Comparison of ENCODE assay signal across 9 mouse cellular contexts in genomic region chr8:120325172-120325767, GRCm38 (mm10).
DNase-seq lines count a peak whose midpoint lies in the region; ATAC-seq and TF ChIP-seq lines count a peak whose summit lies in the region.
"Had no signal": no experiment of that assay in that cellular context is flagged by ENCODE, and none has a peak within 500 bp of the region (broad histone marks: within the 10 kb centered on the region; RNA-seq: fewer than 3 reads in every experiment).

No protein-coding gene starts in this region.

- TF ChIP-seq POLR2A in heart, adult 2 months (IDR thresholded peaks at IDR 0.05; ENCODE audit: insufficient read depth, low read depth, low read length), result no peak

- H3K4me2 ChIP-seq in midbrain, embryonic 14.5 days (ENCODE audit: low read length), result no peak overlapping the region
- no peak overlapping the region for H3K4me2 ChIP-seq in midbrain, embryonic 11.5 days
- no peak overlapping the region for H3K4me2 ChIP-seq in liver, postnatal 0 days (ENCODE audit: low read depth, low read length)
- H3K4me2 ChIP-seq: intestine, embryonic 15.5 days had no signal

- H3K9ac ChIP-seq in heart, adult 2 months (ENCODE audit: low read depth, low read length), result no peak overlapping the region
- H3K9ac ChIP-seq in midbrain, embryonic 14.5 days (replicated peaks; ENCODE audit: low read length), result no peak overlapping the region
- H3K9ac ChIP-seq in midbrain, embryonic 11.5 days (ENCODE audit: low read length), result no peak overlapping the region
- H3K9ac ChIP-seq in liver, postnatal 0 days (replicated peaks), result no peak overlapping the region
- H3K9ac ChIP-seq: intestine, embryonic 15.5 days had no signal

- H3K4me3 ChIP-seq in heart, adult 2 months, result no peak overlapping the region
- H3K4me3 ChIP-seq in midbrain, embryonic 14.5 days (replicated peaks; ENCODE audit: low read depth, low read length), result no peak overlapping the region
- no peak overlapping the region for H3K4me3 ChIP-seq in midbrain, embryonic 11.5 days (ENCODE audit: low read depth, low read length)
- H3K4me3 ChIP-seq in liver, postnatal 0 days (ENCODE audit: low read depth, low read length), result no peak overlapping the region
- H3K4me3 ChIP-seq: intestine, embryonic 15.5 days had no signal

- no peak for ATAC-seq in midbrain, embryonic 14.5 days (ENCODE audit: low FRiP score, low TSS enrichment)
- ATAC-seq in midbrain, embryonic 11.5 days (ENCODE audit: low FRiP score), result no peak
- peak; percentile 41 for ATAC-seq in erythroid progenitor cell, adult 5-6 weeks (replicated peaks; ENCODE audit: low FRiP score, poor library complexity, severe bottlenecking)
- peak; percentile 61 for ATAC-seq in liver, postnatal 0 days
- ATAC-seq: intestine, embryonic 15.5 days had no signal

- no peak for DNase-seq in heart, adult 2 months
- no peak for DNase-seq in heart, adult 18-20 months
- no peak for DNase-seq in midbrain, embryonic 14.5 days
- no peak for DNase-seq in midbrain, embryonic 11.5 days (ENCODE audit: low spot score, missing footprints)
- no peak for DNase-seq in liver, postnatal 0 days
- no peak for DNase-seq in right cerebral cortex, postnatal 14 days
- no peak for DNase-seq in right cerebral cortex, postnatal 10 days (ENCODE audit: low spot score in 2 of 2)

- H3K4me1 ChIP-seq in heart, adult 2 months (ENCODE audit: control insufficient read depth, insufficient read depth, low read length), result peaks cover 20% of the 10 kb centered on the region
- H3K4me1 ChIP-seq in midbrain, embryonic 14.5 days (ENCODE audit: control insufficient read depth, insufficient read depth, low read length), result peaks cover 31% of the 10 kb centered on the region
- H3K4me1 ChIP-seq in midbrain, embryonic 11.5 days (ENCODE audit: control insufficient read depth, insufficient read depth, low read length), result peaks cover 41% of the 10 kb centered on the region
- H3K4me1 ChIP-seq in liver, postnatal 0 days (ENCODE audit: insufficient read depth), result peaks cover 45% of the 10 kb centered on the region

- intact Hi-C loops in heart, adult 2 months (cut with DNase I), result loop anchor here (2.0 kb wide), 1 partner anchor 38 kb away; no protein-coding TSS in a partner anchor

- H3K36me3 ChIP-seq in heart, adult 2 months (ENCODE audit: control insufficient read depth, insufficient read depth, low read length), result no peaks in the 10 kb centered on the region
- H3K36me3 ChIP-seq in midbrain, embryonic 14.5 days (ENCODE audit: control insufficient read depth, insufficient read depth, low read length), result no peaks in the 10 kb centered on the region
- H3K36me3 ChIP-seq in midbrain, embryonic 11.5 days (ENCODE audit: control insufficient read depth, insufficient read depth, low read length), result no peaks in the 10 kb centered on the region
- H3K36me3 ChIP-seq in liver, postnatal 0 days (replicated peaks; ENCODE audit: insufficient read depth, low read length), result no peaks in the 10 kb centered on the region
- H3K36me3 ChIP-seq: intestine, embryonic 15.5 days had no signal

- peak overlapping the region; percentile 58 for H3K27ac ChIP-seq in heart, adult 2 months
- H3K27ac ChIP-seq in midbrain, embryonic 14.5 days (replicated peaks; ENCODE audit: low read depth, low read length), result peak overlapping the region; percentile 22; the same call in 1 of the 2 replicates
- no peak overlapping the region for H3K27ac ChIP-seq in midbrain, embryonic 11.5 days (ENCODE audit: low read depth, low read length)
- peak overlapping the region; percentile 35; the same call in 1 of the 2 replicates for H3K27ac ChIP-seq in liver, postnatal 0 days (ENCODE audit: low read depth)
- H3K27ac ChIP-seq: intestine, embryonic 15.5 days had no signal

- TF ChIP-seq CTCF in heart, adult 2 months (IDR thresholded peaks at IDR 0.05), result no peak
- no peak for TF ChIP-seq CTCF in liver, postnatal 0 days (IDR thresholded peaks at IDR 0.05; ENCODE audit: low read depth)

- H3K27me3 ChIP-seq in heart, adult 2 months (ENCODE audit: control insufficient read depth, insufficient read depth, low read length), result no peaks in the 10 kb centered on the region
- H3K27me3 ChIP-seq in midbrain, embryonic 14.5 days (ENCODE audit: control insufficient read depth, insufficient read depth, low read length), result no peaks in the 10 kb centered on the region
- H3K27me3 ChIP-seq in midbrain, embryonic 11.5 days (ENCODE audit: control insufficient read depth, insufficient read depth, low read length), result no peaks in the 10 kb centered on the region
- H3K27me3 ChIP-seq in liver, postnatal 0 days (ENCODE audit: insufficient read depth, low read length), result no peaks in the 10 kb centered on the region
- H3K27me3 ChIP-seq: intestine, embryonic 15.5 days had no signal

- WGBS in heart, adult 2 months, result 56% methylated on average over 5 of the region's 5 CpGs
- WGBS in midbrain, embryonic 14.5 days, result 53% methylated on average over 5 of the region's 5 CpGs
- WGBS in midbrain, embryonic 11.5 days, result 77% methylated on average over 5 of the region's 5 CpGs
- WGBS in liver, postnatal 0 days (ENCODE audit: insufficient replicate concordance), result 38% methylated on average over 5 of the region's 5 CpGs

- no peaks in the 10 kb centered on the region for H3K9me3 ChIP-seq in midbrain, embryonic 14.5 days (ENCODE audit: control insufficient read depth, low read length)
- no peaks in the 10 kb centered on the region for H3K9me3 ChIP-seq in midbrain, embryonic 11.5 days (ENCODE audit: control insufficient read depth, low read length)
- H3K9me3 ChIP-seq in liver, postnatal 0 days (ENCODE audit: low read length), result no peaks in the 10 kb centered on the region
- H3K9me3 ChIP-seq: intestine, embryonic 15.5 days had no signal

- TF ChIP-seq EP300 in heart, adult 2 months (IDR thresholded peaks at IDR 0.05; ENCODE audit: insufficient read depth, low read depth, low read length), result no peak
- peak; percentile 66; the same call in 1 of the 2 replicates for TF ChIP-seq EP300 in liver, postnatal 0 days (IDR thresholded peaks at IDR 0.05; ENCODE audit: low read depth)

- no peaks in the 10 kb centered on the region for H3K79me2 ChIP-seq in heart, adult 2 months (replicated peaks; ENCODE audit: control insufficient read depth, insufficient read depth, low read length)

Comparison
In these comparisons a context has a peak if more than half of its experiments do, and no peak if none do; other contexts are left out.
1. ATAC-seq: peak in erythroid progenitor cell, adult 5-6 weeks (single experiment) and liver, postnatal 0 days (single experiment); none in midbrain, embryonic 14.5 days (single experiment) and midbrain, embryonic 11.5 days (single experiment).